Mouse (Mus musculus) kidney, embryonic 14.5 days (tissue): ENCODE measurements around the gene Shprh. TPM values are rescaled to one million over a fixed set of nuclear protein-coding genes. Genes with fewer than 3 reads are reported as not detected.

Experiments
- ATAC-seq: fragments of 200-750 bp; cut with Nextera tagmentation; 2 replicates; pipeline ENCODE4 v1.8.0; 2017; ENCODE audit warnings: moderate number of reproducible peaks, mild to moderate bottlenecking, moderate TSS enrichment, moderate library complexity; ENCODE audit not compliant: low FRiP score, low TSS enrichment
- H3K27ac ChIP-seq: fragments of 300-500 bp; sonication (generic); 2 replicates; pipeline ENCODE4 v1.5.1; 2014; ENCODE audit warnings: low read depth, mild to moderate bottlenecking, low read length, moderate library complexity, mixed read lengths
- H3K27me3 ChIP-seq: fragments of 300-500 bp; sonication (generic); 2 replicates; pipeline ENCODE4 v1.6.1; 2014; ENCODE audit warnings: mild to moderate bottlenecking, low read length; ENCODE audit not compliant: control insufficient read depth, insufficient read depth
- H3K36me3 ChIP-seq: fragments of 300-500 bp; sonication (generic); 2 replicates; pipeline ENCODE4 v1.6.1; 2014; ENCODE audit warnings: low read length, mixed read lengths; ENCODE audit not compliant: control insufficient read depth, insufficient read depth
- H3K4me1 ChIP-seq: fragments of 300-500 bp; sonication (generic); 2 replicates; pipeline ENCODE4 v1.6.1; 2014; ENCODE audit warnings: low read length, mixed read lengths; ENCODE audit not compliant: control insufficient read depth, insufficient read depth
- H3K4me2 ChIP-seq: fragments of 300-500 bp; sonication (generic); replicated peaks from 2 replicates; pipeline ENCODE4 v1.6.1; 2014; ENCODE audit warnings: low read depth, mild to moderate bottlenecking, low read length
- H3K4me3 ChIP-seq: fragments of 300-500 bp; sonication (generic); 2 replicates; pipeline ENCODE4 v1.5.1; 2014; ENCODE audit warnings: mild to moderate bottlenecking, low read length
- H3K9ac ChIP-seq: fragments of 300-500 bp; sonication (generic); 2 replicates; pipeline ENCODE4 v1.6.1; 2014; ENCODE audit warnings: low read depth, mild to moderate bottlenecking, low read length, moderate library complexity
- H3K9me3 ChIP-seq: fragments of 300-500 bp; sonication (generic); 2 replicates; pipeline ENCODE4 v1.6.1; 2016; ENCODE audit warnings: low read length; ENCODE audit not compliant: control insufficient read depth
- WGBS: fragments of 180-500 bp; shearing (Covaris S2); extraction: QIAGEN DNeasy Blood & Tissue Kit; methylation state at CpG from one replicate; pipeline ENCODE4 v1.1.7; 2014; 5-methylcytosine and 5-hydroxymethylcytosine counted together
- polyA plus RNA-seq: library from polyadenylated mRNA; unstranded; fragments of >200 nt; fragmentation: Nextera tagmentation; extraction: Ambion mirVana; gene quantifications from 2 replicates; pipeline ENCODE4 v1.2.1, GENCODE M21; 2014

The Shprh gene
- polyA plus RNA-seq = 18.0 and 27.2 TPM in 2 replicates

DNA sequence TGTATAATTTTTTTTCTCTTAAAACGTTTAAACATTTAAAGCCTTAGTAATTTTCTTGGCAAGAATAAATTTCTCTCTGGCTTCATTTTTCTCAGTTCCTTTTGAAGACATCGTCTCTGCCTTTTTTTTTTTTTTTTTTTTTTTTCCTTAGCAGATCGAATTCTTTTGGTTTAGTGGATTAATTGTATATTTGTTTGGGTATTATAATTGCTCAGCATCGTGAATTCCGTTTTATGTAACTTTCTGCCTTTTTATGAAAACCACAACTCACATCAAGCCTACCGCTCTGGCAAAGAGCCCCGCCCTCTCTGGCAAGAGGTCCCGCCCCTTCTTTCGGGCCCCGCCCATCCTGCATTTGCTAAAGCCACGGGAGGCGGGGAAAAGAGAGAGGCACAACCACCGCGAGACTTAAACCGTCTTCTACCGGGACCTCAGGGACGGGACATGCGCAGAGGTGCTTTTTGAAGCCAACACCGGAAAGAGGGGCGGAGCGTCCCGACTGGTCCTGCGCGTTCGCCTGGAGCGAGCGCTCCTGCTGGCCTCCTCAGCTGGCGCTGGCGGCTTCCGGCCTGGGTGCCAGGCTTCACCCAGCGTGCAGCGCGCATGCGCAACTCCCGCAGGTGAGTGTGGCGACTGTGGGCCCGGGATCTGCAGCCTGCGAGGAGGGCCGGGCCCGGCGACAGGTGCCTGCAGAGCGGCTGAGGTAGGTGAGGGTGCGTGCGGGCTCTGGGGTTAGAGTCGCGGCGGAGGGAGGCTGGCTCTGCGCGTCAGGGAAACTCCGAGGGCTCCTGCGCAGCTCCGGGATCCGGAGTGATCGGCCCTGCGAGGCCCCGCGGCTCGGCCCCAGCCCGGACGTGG is at the start of gene Shprh:
Gene Shprh, plus strand, starts transcription at position 544 of the 858 bp plus-strand sequence.
- no peaks in the 10 kb centered on the region for H3K9me3 ChIP-seq
- ATAC-seq = peak; percentile 100
- H3K36me3 ChIP-seq = peaks cover 14% of the 10 kb centered on the region; the same call in 1 of the 2 replicates
- H3K4me3 ChIP-seq = peak within 1 kb of the TSS; percentile 65
- peak within 1 kb of the TSS; percentile 76 for H3K4me2 ChIP-seq
- H3K9ac ChIP-seq = peak within 1 kb of the TSS; percentile 74
- peaks cover 11% of the 10 kb centered on the region; the same call in 1 of the 2 replicates for H3K4me1 ChIP-seq
- H3K27me3 ChIP-seq = no peaks in the 10 kb centered on the region
- peak within 1 kb of the TSS; percentile 59; the same call in 1 of the 2 replicates for H3K27ac ChIP-seq
- WGBS = 2% methylated on average over 60 of the region's 60 CpGs

DNA sequence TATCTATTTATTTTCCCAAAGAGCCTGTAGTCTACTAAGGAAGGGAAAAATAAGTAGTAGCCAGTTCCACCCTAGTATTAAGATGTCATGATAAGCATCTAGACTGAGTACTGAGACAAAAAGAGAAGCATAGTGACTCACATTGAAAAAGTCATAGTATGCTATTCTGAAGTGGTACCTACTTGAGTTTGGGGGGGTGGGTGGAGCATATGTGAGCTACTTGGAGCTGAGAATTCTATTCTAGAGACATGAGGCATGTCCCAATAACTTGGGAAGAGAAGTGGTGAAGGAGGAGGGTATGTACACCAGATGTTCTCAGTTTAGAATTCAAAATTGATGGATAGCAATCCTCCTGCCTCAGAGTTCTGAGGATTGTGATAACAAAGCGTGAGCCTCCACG is 27.4 kb upstream of the Shprh start:
- H3K9ac ChIP-seq = no peak overlapping the region
- H3K27me3 ChIP-seq = no peaks in the 10 kb centered on the region
- H3K4me3 ChIP-seq = no peak overlapping the region
- ATAC-seq = no peak
- 97% methylated on average over 2 of the region's 2 CpGs for WGBS
- H3K27ac ChIP-seq = no peak overlapping the region
- no peak overlapping the region for H3K4me2 ChIP-seq
- H3K9me3 ChIP-seq = no peaks in the 10 kb centered on the region
- H3K4me1 ChIP-seq = no peaks in the 10 kb centered on the region
- no peaks in the 10 kb centered on the region for H3K36me3 ChIP-seq

DNA sequence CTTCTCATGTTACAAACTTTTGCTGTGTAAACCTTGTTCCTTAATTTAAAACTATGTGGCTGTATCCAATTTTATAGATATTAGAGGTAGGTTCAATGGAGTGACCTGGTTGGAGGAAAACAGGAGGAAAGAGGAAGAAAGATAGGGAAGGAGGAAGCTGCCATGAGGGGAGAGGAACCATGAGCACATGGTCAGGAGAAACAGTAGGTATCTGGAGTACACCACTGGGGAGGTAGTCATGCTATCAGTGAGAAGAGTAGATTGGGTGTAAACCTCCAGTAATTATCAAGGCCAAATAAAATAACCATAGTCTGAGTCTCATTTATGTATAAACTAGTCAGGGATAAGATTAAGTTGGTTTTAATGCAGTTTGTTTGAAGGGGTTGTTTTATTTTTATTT is 3.6 kb upstream of the Shprh start:
- Histone ChIP-seq H3K36me3 (no peaks in the 10 kb centered on the region), H3K4me2 (no peak overlapping the region), H3K4me1 (peaks cover 5% of the 10 kb centered on the region; the same call in 1 of the 2 replicates), H3K27me3 (no peaks in the 10 kb centered on the region), H3K27ac (no peak overlapping the region), H3K9me3 (no peaks in the 10 kb centered on the region; the same call in 1 of the 2 replicates), H3K9ac (no peak overlapping the region), H3K4me3 (no peak overlapping the region)
- no peak for ATAC-seq

DNA sequence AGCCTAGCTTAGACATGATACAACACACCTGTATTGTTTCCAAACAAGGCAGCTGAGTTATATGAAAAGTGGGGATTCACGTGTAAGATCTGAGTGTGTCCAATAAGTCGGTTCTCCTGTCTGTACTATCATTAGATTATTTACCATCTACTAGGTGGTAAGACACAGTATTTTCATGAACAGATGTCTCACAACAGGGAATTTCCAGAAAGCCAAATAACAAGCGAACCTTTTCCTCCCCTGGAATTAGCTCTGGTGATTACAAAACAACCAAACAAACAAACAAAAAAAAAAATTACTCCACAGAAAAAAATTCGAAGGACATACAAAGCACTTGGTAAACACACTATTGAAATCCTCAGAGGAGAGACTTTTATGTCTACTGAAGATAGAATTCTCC is 781 bp upstream of the Shprh start:
- ATAC-seq = no peak

DNA sequence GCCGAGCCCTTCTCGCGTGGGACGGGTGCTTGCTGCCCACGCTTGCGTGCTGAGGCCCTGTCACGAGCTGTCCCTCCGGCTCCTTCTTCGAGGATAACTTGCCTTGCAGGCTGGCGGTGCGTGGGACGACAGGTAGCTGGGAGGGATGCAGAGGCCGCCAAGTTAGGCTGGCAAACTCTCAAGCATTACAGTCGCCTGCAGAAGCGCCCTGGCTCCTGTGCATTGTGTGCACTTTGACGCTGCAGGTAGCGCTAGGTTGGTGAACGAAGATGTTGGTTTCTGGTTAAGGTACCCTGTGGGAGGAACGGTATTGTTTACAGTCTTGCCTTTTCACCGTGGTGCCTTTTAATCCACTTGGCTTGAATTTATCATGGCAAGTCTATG is 507 bp downstream of the Shprh start:
- H3K27ac ChIP-seq = peak overlapping the region; percentile 59; the same call in 1 of the 2 replicates
- peak overlapping the region; percentile 74 for H3K9ac ChIP-seq
- no peak for ATAC-seq

More for the DNA sequence above, 781 bp upstream of the Shprh start:
- Histone ChIP-seq H3K9ac (no peak overlapping the region), H3K4me1 (peaks cover 11% of the 10 kb centered on the region; the same call in 1 of the 2 replicates), H3K4me3 (no peak overlapping the region), H3K4me2 (no peak overlapping the region; the same call in 1 of the 2 replicates), H3K27me3 (no peaks in the 10 kb centered on the region), H3K36me3 (peaks cover 13% of the 10 kb centered on the region; the same call in 1 of the 2 replicates), H3K27ac (no peak overlapping the region), H3K9me3 (no peaks in the 10 kb centered on the region)
- whole genome bisulfite sequencing = 83% methylated on average over 4 of the region's 4 CpGs

GRCm38 (mm10) chr10:11151644-11152043 is 2.4 kb downstream of the Shprh start:
- Histone ChIP-seq H3K4me3 (no peak overlapping the region), H3K27ac (no peak overlapping the region)
- whole genome bisulfite sequencing = 94% methylated on average over 14 of the region's 14 CpGs

More for the DNA sequence above, 507 bp downstream of the Shprh start:
- Histone ChIP-seq H3K9me3 (no peaks in the 10 kb centered on the region), H3K4me1 (peaks cover 11% of the 10 kb centered on the region; the same call in 1 of the 2 replicates), H3K4me2 (peak overlapping the region; percentile 76), H3K4me3 (peak overlapping the region; percentile 65), H3K36me3 (peaks cover 14% of the 10 kb centered on the region; the same call in 1 of the 2 replicates), H3K27me3 (no peaks in the 10 kb centered on the region)
- under 1% methylated on average over 20 of the region's 20 CpGs for WGBS

GRCm38 (mm10) chr10:11157039-11157438 is 7.8 kb downstream of the Shprh start:
- Histone ChIP-seq H3K9ac (no peak overlapping the region), H3K9me3 (no peaks in the 10 kb centered on the region), H3K4me3 (no peak overlapping the region), H3K4me1 (no peaks in the 10 kb centered on the region), H3K27ac (no peak overlapping the region), H3K27me3 (no peaks in the 10 kb centered on the region), H3K4me2 (no peak overlapping the region), H3K36me3 (peaks cover 46% of the 10 kb centered on the region)
- WGBS = 90% methylated on average over 9 of the region's 9 CpGs
- no peak for ATAC-seq

More at GRCm38 (mm10) chr10:11151644-11152043, 2.4 kb downstream of the Shprh start:
- Histone ChIP-seq H3K9me3 (no peaks in the 10 kb centered on the region), H3K4me2 (no peak overlapping the region), H3K4me1 (peaks cover 11% of the 10 kb centered on the region; the same call in 1 of the 2 replicates), H3K9ac (no peak overlapping the region), H3K27me3 (no peaks in the 10 kb centered on the region), H3K36me3 (peaks cover 22% of the 10 kb centered on the region; the same call in 1 of the 2 replicates)
- ATAC-seq = no peak

DNA sequence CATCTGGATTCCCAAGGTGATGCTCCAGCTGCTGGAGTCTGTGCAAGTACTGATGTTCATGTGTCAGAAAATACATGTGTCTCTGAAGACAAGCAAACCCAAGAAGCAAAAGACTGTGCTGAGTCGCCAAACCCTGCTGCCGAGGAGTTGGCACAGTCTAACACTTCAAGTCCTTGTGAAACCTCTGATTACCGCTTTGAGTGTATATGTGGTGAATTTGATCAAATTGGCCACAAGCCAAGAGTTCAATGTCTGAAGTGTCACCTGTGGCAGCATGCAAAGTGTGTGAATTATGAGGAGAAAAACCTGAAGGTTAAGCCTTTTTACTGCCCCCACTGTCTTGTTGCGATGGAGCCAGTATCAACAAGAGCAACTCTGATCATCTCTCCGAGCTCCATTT is 15.3 kb downstream of the Shprh start:
- H3K27ac ChIP-seq = no peak overlapping the region
- ATAC-seq = no peak
- H3K9me3 ChIP-seq = no peaks in the 10 kb centered on the region
- H3K27me3 ChIP-seq = no peaks in the 10 kb centered on the region
- H3K4me3 ChIP-seq = no peak overlapping the region
- no peak overlapping the region for H3K4me2 ChIP-seq
- no peak overlapping the region for H3K9ac ChIP-seq
- 93% methylated on average over 5 of the region's 5 CpGs for WGBS
- H3K36me3 ChIP-seq = peaks cover 79% of the 10 kb centered on the region
- no peaks in the 10 kb centered on the region for H3K4me1 ChIP-seq

DNA sequence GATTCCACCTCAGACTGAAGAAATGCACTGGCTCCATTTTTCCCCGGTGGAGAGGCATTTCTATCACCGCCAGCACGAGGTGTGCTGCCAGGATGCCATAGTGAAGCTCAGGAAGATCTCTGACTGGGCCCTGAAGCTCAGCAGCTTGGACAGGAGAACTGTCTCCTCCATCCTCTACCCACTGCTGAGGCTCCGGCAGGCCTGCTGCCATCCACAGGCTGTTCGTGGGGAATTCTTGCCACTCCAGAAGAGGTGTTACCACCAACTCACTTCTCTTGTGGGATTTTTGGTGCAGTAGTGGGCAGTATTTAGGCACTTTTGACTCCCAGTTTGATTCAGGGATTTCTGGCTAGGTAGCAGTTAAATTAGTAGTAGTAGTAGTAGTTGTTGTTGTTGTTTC is 21.0 kb downstream of the Shprh start:
- Histone ChIP-seq H3K4me1 (no peaks in the 10 kb centered on the region), H3K4me2 (no peak overlapping the region), H3K9me3 (no peaks in the 10 kb centered on the region), H3K27ac (no peak overlapping the region), H3K9ac (no peak overlapping the region), H3K4me3 (no peak overlapping the region), H3K27me3 (no peaks in the 10 kb centered on the region), H3K36me3 (peaks cover 82% of the 10 kb centered on the region)
- 95% methylated on average over 5 of the region's 5 CpGs for WGBS
- ATAC-seq = no peak
